Mouse (Mus musculus): Measurements from ENCODE around the gene Hivep3. TPM values are rescaled to one million over a fixed set of nuclear protein-coding genes. Genes with fewer than 3 reads are reported as not detected.

Gene Hivep3
- polyA plus RNA-seq, 1 experiment from 2014 or later = 2.0 TPM

- no peak for DNase-seq (ENCODE audit: low spot score, missing footprints)
- Histone ChIP-seq H3K9me3 (ENCODE audit: control insufficient read depth, low read length) (no peaks in the 10 kb centered on the region), H3K27ac (ENCODE audit: low read depth, low read length) (no peak overlapping the region), H3K4me2 (no peak overlapping the region), H3K27me3 (ENCODE audit: control insufficient read depth, insufficient read depth, low read length) (no peaks in the 10 kb centered on the region), H3K9ac (ENCODE audit: low read length) (no peak overlapping the region), H3K4me1 (ENCODE audit: control insufficient read depth, insufficient read depth, low read length) (no peaks in the 10 kb centered on the region), H3K4me3 (ENCODE audit: low read depth, low read length) (no peak overlapping the region), H3K36me3 (ENCODE audit: control insufficient read depth, insufficient read depth, low read length) (no peaks in the 10 kb centered on the region)
- no peak for ATAC-seq (ENCODE audit: low FRiP score)
- WGBS = 89% methylated on average over 10 of the region's 10 CpGs
Observed at GRCm38 (mm10) chr4:119871861-119872582, 138.4 kb downstream of the Hivep3 start.

- no peak overlapping the region for H3K27ac ChIP-seq (ENCODE audit: low read depth, low read length)
- ATAC-seq (ENCODE audit: low FRiP score) (no peak), DNase-seq (ENCODE audit: low spot score, missing footprints) (no peak)
- 79% methylated on average over 6 of the region's 6 CpGs for WGBS
- H3K4me3 ChIP-seq (ENCODE audit: low read depth, low read length) = no peak overlapping the region
- no peaks in the 10 kb centered on the region for H3K27me3 ChIP-seq (ENCODE audit: control insufficient read depth, insufficient read depth, low read length)
- H3K36me3 ChIP-seq (ENCODE audit: control insufficient read depth, insufficient read depth, low read length) = no peaks in the 10 kb centered on the region
- no peaks in the 10 kb centered on the region for H3K4me1 ChIP-seq (ENCODE audit: control insufficient read depth, insufficient read depth, low read length)
- H3K4me2 ChIP-seq = no peak overlapping the region
- H3K9ac ChIP-seq (ENCODE audit: low read length) = no peak overlapping the region
- H3K9me3 ChIP-seq (ENCODE audit: control insufficient read depth, low read length) = no peaks in the 10 kb centered on the region
Observed at GRCm38 (mm10) chr4:119873935-119874334, 140.4 kb downstream of the Hivep3 start.

- H3K27ac ChIP-seq (ENCODE audit: low read depth, low read length) = no peak overlapping the region
- no peak for ATAC-seq (ENCODE audit: low FRiP score)
- H3K4me1 ChIP-seq (ENCODE audit: control insufficient read depth, insufficient read depth, low read length) = no peaks in the 10 kb centered on the region
- H3K9ac ChIP-seq (ENCODE audit: low read length) = no peak overlapping the region
- H3K36me3 ChIP-seq (ENCODE audit: control insufficient read depth, insufficient read depth, low read length) = no peaks in the 10 kb centered on the region
- no peaks in the 10 kb centered on the region for H3K27me3 ChIP-seq (ENCODE audit: control insufficient read depth, insufficient read depth, low read length)
- DNase-seq (ENCODE audit: low spot score, missing footprints) = no peak
- H3K4me2 ChIP-seq = no peak overlapping the region
- no peaks in the 10 kb centered on the region for H3K9me3 ChIP-seq (ENCODE audit: control insufficient read depth, low read length)
- WGBS = 89% methylated on average over 2 of the region's 2 CpGs
- H3K4me3 ChIP-seq (ENCODE audit: low read depth, low read length) = no peak overlapping the region
Observed at GRCm38 (mm10) chr4:119875592-119875991, 142.0 kb downstream of the Hivep3 start.

- DNase-seq (ENCODE audit: low spot score, missing footprints) (no peak), ATAC-seq (ENCODE audit: low FRiP score) (no peak)
- WGBS = 73% methylated on average over 8 of the region's 8 CpGs
- Histone ChIP-seq H3K4me3 (ENCODE audit: low read depth, low read length) (no peak overlapping the region), H3K27ac (ENCODE audit: low read depth, low read length) (no peak overlapping the region), H3K4me1 (ENCODE audit: control insufficient read depth, insufficient read depth, low read length) (no peaks in the 10 kb centered on the region), H3K27me3 (ENCODE audit: control insufficient read depth, insufficient read depth, low read length) (no peaks in the 10 kb centered on the region), H3K36me3 (ENCODE audit: control insufficient read depth, insufficient read depth, low read length) (no peaks in the 10 kb centered on the region), H3K9me3 (ENCODE audit: control insufficient read depth, low read length) (no peaks in the 10 kb centered on the region), H3K9ac (ENCODE audit: low read length) (no peak overlapping the region), H3K4me2 (no peak overlapping the region)
Observed at GRCm38 (mm10) chr4:119876535-119877160, 143.1 kb downstream of the Hivep3 start.

- H3K9me3 ChIP-seq (ENCODE audit: control insufficient read depth, low read length) = no peaks in the 10 kb centered on the region
- ATAC-seq (ENCODE audit: low FRiP score) = no peak
Observed at GRCm38 (mm10) chr4:119878218-119878617, 144.6 kb downstream of the Hivep3 start.

GRCm38 (mm10) chr4:119879671-119880070 is 146.1 kb downstream of the Hivep3 start:
- Histone ChIP-seq H3K9ac (ENCODE audit: low read length) (no peak overlapping the region), H3K9me3 (ENCODE audit: control insufficient read depth, low read length) (no peaks in the 10 kb centered on the region), H3K36me3 (ENCODE audit: control insufficient read depth, insufficient read depth, low read length) (no peaks in the 10 kb centered on the region), H3K27me3 (ENCODE audit: control insufficient read depth, insufficient read depth, low read length) (no peaks in the 10 kb centered on the region), H3K4me3 (ENCODE audit: low read depth, low read length) (no peak overlapping the region), H3K4me2 (no peak overlapping the region), H3K27ac (ENCODE audit: low read depth, low read length) (no peak overlapping the region), H3K4me1 (ENCODE audit: control insufficient read depth, insufficient read depth, low read length) (no peaks in the 10 kb centered on the region)
- DNase-seq (ENCODE audit: low spot score, missing footprints) = no peak
- no peak for ATAC-seq (ENCODE audit: low FRiP score)
- 85% methylated on average over 5 of the region's 5 CpGs for WGBS

More at GRCm38 (mm10) chr4:119878218-119878617, 144.6 kb downstream of the Hivep3 start:
- Histone ChIP-seq H3K4me3 (ENCODE audit: low read depth, low read length) (no peak overlapping the region), H3K36me3 (ENCODE audit: control insufficient read depth, insufficient read depth, low read length) (no peaks in the 10 kb centered on the region), H3K4me1 (ENCODE audit: control insufficient read depth, insufficient read depth, low read length) (no peaks in the 10 kb centered on the region), H3K27ac (ENCODE audit: low read depth, low read length) (no peak overlapping the region), H3K27me3 (ENCODE audit: control insufficient read depth, insufficient read depth, low read length) (no peaks in the 10 kb centered on the region), H3K4me2 (no peak overlapping the region), H3K9ac (ENCODE audit: low read length) (no peak overlapping the region)
- WGBS = 87% methylated on average over 5 of the region's 5 CpGs
- DNase-seq (ENCODE audit: low spot score, missing footprints) = no peak

GRCm38 (mm10) chr4:119880270-119880669 is 146.7 kb downstream of the Hivep3 start:
- Histone ChIP-seq H3K4me2 (no peak overlapping the region), H3K27ac (ENCODE audit: low read depth, low read length) (no peak overlapping the region), H3K9ac (ENCODE audit: low read length) (no peak overlapping the region), H3K27me3 (ENCODE audit: control insufficient read depth, insufficient read depth, low read length) (no peaks in the 10 kb centered on the region), H3K4me1 (ENCODE audit: control insufficient read depth, insufficient read depth, low read length) (no peaks in the 10 kb centered on the region), H3K36me3 (ENCODE audit: control insufficient read depth, insufficient read depth, low read length) (no peaks in the 10 kb centered on the region), H3K9me3 (ENCODE audit: control insufficient read depth, low read length) (no peaks in the 10 kb centered on the region), H3K4me3 (ENCODE audit: low read depth, low read length) (no peak overlapping the region)
- ATAC-seq (ENCODE audit: low FRiP score) = no peak
- WGBS = 89% methylated on average over 7 of the region's 7 CpGs
- DNase-seq (ENCODE audit: low spot score, missing footprints) = no peak

- H3K4me3 ChIP-seq (ENCODE audit: low read depth, low read length) = no peak overlapping the region
- ATAC-seq (ENCODE audit: low FRiP score) = no peak
- no peak overlapping the region for H3K9ac ChIP-seq (ENCODE audit: low read length)
- H3K4me1 ChIP-seq (ENCODE audit: control insufficient read depth, insufficient read depth, low read length) = no peaks in the 10 kb centered on the region
- H3K36me3 ChIP-seq (ENCODE audit: control insufficient read depth, insufficient read depth, low read length) = no peaks in the 10 kb centered on the region
- no peaks in the 10 kb centered on the region for H3K9me3 ChIP-seq (ENCODE audit: control insufficient read depth, low read length)
- no peaks in the 10 kb centered on the region for H3K27me3 ChIP-seq (ENCODE audit: control insufficient read depth, insufficient read depth, low read length)
- 81% methylated on average over 4 of the region's 4 CpGs for WGBS
- no peak overlapping the region for H3K4me2 ChIP-seq
- no peak for DNase-seq (ENCODE audit: low spot score, missing footprints)
- H3K27ac ChIP-seq (ENCODE audit: low read depth, low read length) = no peak overlapping the region
Observed at GRCm38 (mm10) chr4:119881292-119881691, 147.7 kb downstream of the Hivep3 start.

GRCm38 (mm10) chr4:119882401-119882800 is 148.8 kb downstream of the Hivep3 start:
- no peaks in the 10 kb centered on the region for H3K36me3 ChIP-seq (ENCODE audit: control insufficient read depth, insufficient read depth, low read length)
- no peaks in the 10 kb centered on the region for H3K9me3 ChIP-seq (ENCODE audit: control insufficient read depth, low read length)
- DNase-seq (ENCODE audit: low spot score, missing footprints) (no peak), ATAC-seq (ENCODE audit: low FRiP score) (no peak)
- H3K27ac ChIP-seq (ENCODE audit: low read depth, low read length) = no peak overlapping the region
- no peaks in the 10 kb centered on the region for H3K4me1 ChIP-seq (ENCODE audit: control insufficient read depth, insufficient read depth, low read length)
- no peak overlapping the region for H3K9ac ChIP-seq (ENCODE audit: low read length)
- H3K4me3 ChIP-seq (ENCODE audit: low read depth, low read length) = no peak overlapping the region
- H3K4me2 ChIP-seq = no peak overlapping the region
- no peaks in the 10 kb centered on the region for H3K27me3 ChIP-seq (ENCODE audit: control insufficient read depth, insufficient read depth, low read length)
- 59% methylated on average over 4 of the region's 4 CpGs for WGBS
